In the genomic region with DNA sequence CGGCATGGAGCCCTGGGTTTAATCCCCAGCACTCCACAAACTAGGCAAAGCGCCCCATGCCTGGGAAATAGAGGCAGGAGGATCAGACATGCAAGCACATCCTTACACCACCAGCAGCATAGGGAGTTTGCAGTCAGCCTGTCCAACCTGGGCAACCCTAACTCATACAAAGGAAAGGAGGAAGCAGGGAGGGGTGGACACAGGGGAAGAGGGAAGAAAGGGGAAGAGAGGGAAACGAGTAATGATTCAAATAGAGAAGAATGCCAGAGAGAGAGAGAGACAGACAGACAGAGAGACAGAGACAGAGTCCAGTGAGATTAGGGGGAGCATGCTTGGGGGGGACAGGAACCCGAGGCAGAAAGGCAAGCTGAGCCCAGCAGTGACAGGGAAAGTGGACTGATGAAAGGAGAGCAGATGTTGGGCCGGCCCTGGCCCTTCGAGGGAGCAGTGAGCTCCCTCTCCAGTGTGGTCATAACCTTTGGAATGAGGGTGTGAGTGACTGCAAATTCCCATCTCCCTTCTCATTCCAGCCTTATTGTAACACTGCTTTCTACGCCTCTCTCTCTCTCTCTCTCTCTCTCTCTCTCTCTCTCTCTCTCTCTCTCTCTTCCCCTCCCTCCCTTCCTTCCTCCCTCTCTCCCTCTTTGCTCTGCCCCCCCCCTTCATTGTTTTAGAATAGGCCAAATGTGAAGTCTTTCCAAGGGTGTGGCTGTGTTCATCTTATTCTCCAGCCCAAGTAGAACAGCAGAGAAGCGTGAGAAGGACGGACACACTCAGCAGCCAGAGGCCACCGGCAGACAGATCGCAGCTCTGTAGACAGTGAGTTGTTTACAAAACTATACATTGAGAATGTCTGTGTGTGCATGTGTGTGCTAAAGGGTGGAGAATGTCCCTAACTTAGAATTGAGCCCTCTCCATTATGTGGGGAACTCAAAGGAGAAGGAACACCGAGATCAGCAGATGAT, we compare ENCODE assay signal across 19 mouse cellular contexts. TPM values are rescaled to one million over a fixed set of nuclear protein-coding genes. Genes with fewer than 3 reads are reported as not detected.
DNase-seq lines count a peak whose midpoint lies in the region; ATAC-seq and TF ChIP-seq lines count a peak whose summit lies in the region.
"Had no signal": no experiment of that assay in that cellular context is flagged by ENCODE, and none has a peak within 500 bp of the region (broad histone marks: within the 10 kb centered on the region; RNA-seq: fewer than 3 reads in every experiment).

No protein-coding gene starts in this region.

- TF ChIP-seq CTCF in lung, embryonic 14.5 days (IDR thresholded peaks at IDR 0.05; ENCODE audit: low read depth), result no peak

- no peaks in the 10 kb centered on the region for H3K9me3 ChIP-seq in lung, embryonic 14.5 days (ENCODE audit: low read depth, low read length)
- no peaks in the 10 kb centered on the region for H3K9me3 ChIP-seq in heart, embryonic 14.5 days (ENCODE audit: control insufficient read depth, low read length)
- H3K9me3 ChIP-seq in stomach, embryonic 16.5 days (replicated peaks; ENCODE audit: control insufficient read depth, low read length), result no peaks in the 10 kb centered on the region

- H3K4me3 ChIP-seq in lung, embryonic 14.5 days (ENCODE audit: low read depth, low read length), result no peak overlapping the region
- H3K4me3 ChIP-seq in heart, embryonic 14.5 days (ENCODE audit: control insufficient read depth in 1 of 2, insufficient read depth in 1 of 2, low read depth in 1 of 2, low read length in 2 of 2), result no peak overlapping the region
- peak overlapping the region; percentile 22 for H3K4me3 ChIP-seq in stomach, embryonic 16.5 days (replicated peaks; ENCODE audit: low read length)
- H3K4me3 ChIP-seq: myocyte had no signal

- ATAC-seq in lung, embryonic 14.5 days (ENCODE audit: insufficient read depth), result peak; percentile 68
- no peak for ATAC-seq in heart, embryonic 14.5 days (ENCODE audit: insufficient number of reproducible peaks, insufficient read depth, low FRiP score, low read depth)
- peak; percentile 63; the same call in 1 of the 2 replicates for ATAC-seq in stomach, embryonic 16.5 days (ENCODE audit: insufficient read depth, low FRiP score)
- ATAC-seq: forebrain, postnatal 0 days; inflammation-experienced regulatory T-cells, adult 6 months had no signal

- H3K4me2 ChIP-seq in lung, embryonic 14.5 days, result no peak overlapping the region
- 0 out of 2 replicates have a peak overlapping the region, but pooled peaks have one; percentile 18 for H3K4me2 ChIP-seq in heart, embryonic 14.5 days (ENCODE audit: low read length)
- H3K4me2 ChIP-seq in stomach, embryonic 16.5 days (ENCODE audit: low read depth, low read length), result 0 out of 2 replicates have a peak overlapping the region, but pooled peaks have one; percentile 17

- no peak overlapping the region for H3K27ac ChIP-seq in lung, embryonic 14.5 days (ENCODE audit: low read depth)
- H3K27ac ChIP-seq in heart, embryonic 14.5 days (replicated peaks in 1 of 2; ENCODE audit: control insufficient read depth in 1 of 2, insufficient read depth in 1 of 2, low read depth in 2 of 2, low read length in 2 of 2), result no peak overlapping the region; a peak in 1 of 4 replicates
- H3K27ac ChIP-seq in stomach, embryonic 16.5 days (ENCODE audit: low read length), result peak overlapping the region; percentile 43

- peak; percentile 47 for DNase-seq in gastrocnemius, adult 18-20 months (ENCODE audit: low spot score)
- no peak for DNase-seq in gastrocnemius, adult 8-10 months (ENCODE audit: low spot score in 2 of 2)
- DNase-seq in lung, embryonic 14.5 days, result peak; percentile 34
- DNase-seq in lung, postnatal 10 days, result no peak
- DNase-seq in thymus, adult 18-20 months, result no peak
- DNase-seq in right cerebral cortex, postnatal 36 days (ENCODE audit: low spot score in 2 of 2), result no peak
- DNase-seq: adrenal gland, postnatal 36 days; forebrain, postnatal 0 days; kidney, postnatal 36 days; layer of hippocampus, postnatal 36 days; liver; thymus, postnatal 36 days had no signal

- no peaks in the 10 kb centered on the region for H3K36me3 ChIP-seq in lung, embryonic 14.5 days (ENCODE audit: insufficient read depth)
- no peaks in the 10 kb centered on the region for H3K36me3 ChIP-seq in heart, embryonic 14.5 days (ENCODE audit: control insufficient read depth, insufficient read depth, low read length)
- no peaks in the 10 kb centered on the region for H3K36me3 ChIP-seq in stomach, embryonic 16.5 days (ENCODE audit: control insufficient read depth, insufficient read depth, low read length)

- no peaks in the 10 kb centered on the region for H3K4me1 ChIP-seq in lung, embryonic 14.5 days (ENCODE audit: insufficient read depth)
- H3K4me1 ChIP-seq in heart, embryonic 14.5 days (ENCODE audit: control insufficient read depth in 2 of 2, insufficient read depth in 2 of 2, low read length in 2 of 2), result peaks cover 2% of the 10 kb centered on the region in 2 experiments; a peak in 2 of 4 replicates
- no peaks in the 10 kb centered on the region for H3K4me1 ChIP-seq in stomach, embryonic 16.5 days (ENCODE audit: control insufficient read depth, insufficient read depth, low read length)

- 31% methylated on average over 12 of the region's 12 CpGs for WGBS in lung, embryonic 14.5 days
- 47% methylated on average over 12 of the region's 12 CpGs for WGBS in heart, embryonic 14.5 days
- WGBS in stomach, embryonic 16.5 days, result 38% methylated on average over 12 of the region's 12 CpGs

- no peaks in the 10 kb centered on the region for H3K27me3 ChIP-seq in lung, embryonic 14.5 days (ENCODE audit: insufficient read depth, low read length)
- no peaks in the 10 kb centered on the region for H3K27me3 ChIP-seq in heart, embryonic 14.5 days (ENCODE audit: control insufficient read depth, insufficient read depth, low read length)
- H3K27me3 ChIP-seq in stomach, embryonic 16.5 days (ENCODE audit: control insufficient read depth, insufficient read depth, low read length), result no peaks in the 10 kb centered on the region

- H3K9ac ChIP-seq in lung, embryonic 14.5 days, result no peak overlapping the region
- H3K9ac ChIP-seq in heart, embryonic 14.5 days (ENCODE audit: low read length), result no peak overlapping the region
- peak overlapping the region; percentile 28; the same call in 1 of the 2 replicates for H3K9ac ChIP-seq in stomach, embryonic 16.5 days (ENCODE audit: low read length)
- H3K9ac ChIP-seq: forebrain, postnatal 0 days had no signal

RNA-seq across cellular contexts. Expression of gene Mfap5, which starts 7.6 kb away (rescaled TPM):
- 10 to 100 TPM; 17.1 to 24.2 TPM for total RNA-seq in gastrocnemius, adult 18-20 months (2021)
- 10 to 100 TPM in 3 of 4 experiments, 1 to 10 TPM in 1; 9.2 to 17.7 (median 13.8) TPM for total RNA-seq in gastrocnemius, adult 8-10 months (2022)
- polyA plus RNA-seq in lung, embryonic 14.5 days (2014; fragmentation: Nextera tagmentation; extraction: Ambion mirVana), result 4.5 and 5.5 TPM in 2 replicates
- 15.7 and 16.9 TPM in 2 replicates for polyA plus RNA-seq in heart, embryonic 14.5 days (2014; fragmentation: Nextera tagmentation; extraction: Ambion mirVana)
- polyA plus RNA-seq in stomach, embryonic 16.5 days (2015; fragmentation: Nextera tagmentation; extraction: Ambion mirVana), result 86.4 and 115 TPM in 2 replicates
- total RNA-seq: layer of hippocampus, postnatal 36 days; megakaryocyte-erythroid progenitor cell, adult 5-6 weeks had no signal
- polyA plus RNA-seq: inflammation-experienced regulatory T-cells, adult 6 months had no signal

RNA-seq across cellular contexts. Expression of gene Rimklb, which starts 14.6 kb away (rescaled TPM):
- total RNA-seq in gastrocnemius, adult 18-20 months (2021), result under 1 TPM; 0.21 to 0.38 TPM
- total RNA-seq in gastrocnemius, adult 8-10 months (2022), result 1 to 10 TPM in 1 of 4 experiments, under 1 TPM in 2, not detected in 1; 0.22 to 1.3 (median 0.80) TPM
- polyA plus RNA-seq in lung, embryonic 14.5 days (2014; fragmentation: Nextera tagmentation; extraction: Ambion mirVana), result 15.9 and 21.6 TPM in 2 replicates
- polyA plus RNA-seq in heart, embryonic 14.5 days (2014; fragmentation: Nextera tagmentation; extraction: Ambion mirVana), result 2.2 and 2.4 TPM in 2 replicates
- polyA plus RNA-seq in stomach, embryonic 16.5 days (2015; fragmentation: Nextera tagmentation; extraction: Ambion mirVana), result 6.6 and 7.3 TPM in 2 replicates
- total RNA-seq: megakaryocyte-erythroid progenitor cell, adult 5-6 weeks had no signal
- polyA plus RNA-seq: myocyte had no signal

RNA-seq across cellular contexts. Expression of gene Aicda, which starts 40.4 kb away (rescaled TPM):
- not detected for total RNA-seq in gastrocnemius, adult 18-20 months (2021)
- total RNA-seq in gastrocnemius, adult 8-10 months (2022), result not detected
- 0.09 TPM in 1 of 2 replicates, not detected in the other for polyA plus RNA-seq in lung, embryonic 14.5 days (2014; fragmentation: Nextera tagmentation; extraction: Ambion mirVana)
- not detected in 2 replicates for polyA plus RNA-seq in heart, embryonic 14.5 days (2014; fragmentation: Nextera tagmentation; extraction: Ambion mirVana)
- 0.14 TPM in 1 of 2 replicates, not detected in the other for polyA plus RNA-seq in stomach, embryonic 16.5 days (2015; fragmentation: Nextera tagmentation; extraction: Ambion mirVana)
- total RNA-seq: adrenal gland, postnatal 36 days; heart, postnatal 36 days; layer of hippocampus, postnatal 36 days; megakaryocyte-erythroid progenitor cell, adult 5-6 weeks had no signal
- polyA plus RNA-seq: cortical plate, adult 2 months; myocyte had no signal

Comparison
In these comparisons a context has a peak if more than half of its experiments do, and no peak if none do; other contexts are left out.
1. DNase-seq: peak in gastrocnemius, adult 18-20 months (single experiment) and lung, embryonic 14.5 days (single experiment); none in gastrocnemius, adult 8-10 months (0 of 2), lung, postnatal 10 days (single experiment), thymus, adult 18-20 months (0 of 2) and right cerebral cortex, postnatal 36 days (0 of 2).